Mouse (Mus musculus): ENCODE data around the gene Myh9.

Myh9 gene

DNA sequence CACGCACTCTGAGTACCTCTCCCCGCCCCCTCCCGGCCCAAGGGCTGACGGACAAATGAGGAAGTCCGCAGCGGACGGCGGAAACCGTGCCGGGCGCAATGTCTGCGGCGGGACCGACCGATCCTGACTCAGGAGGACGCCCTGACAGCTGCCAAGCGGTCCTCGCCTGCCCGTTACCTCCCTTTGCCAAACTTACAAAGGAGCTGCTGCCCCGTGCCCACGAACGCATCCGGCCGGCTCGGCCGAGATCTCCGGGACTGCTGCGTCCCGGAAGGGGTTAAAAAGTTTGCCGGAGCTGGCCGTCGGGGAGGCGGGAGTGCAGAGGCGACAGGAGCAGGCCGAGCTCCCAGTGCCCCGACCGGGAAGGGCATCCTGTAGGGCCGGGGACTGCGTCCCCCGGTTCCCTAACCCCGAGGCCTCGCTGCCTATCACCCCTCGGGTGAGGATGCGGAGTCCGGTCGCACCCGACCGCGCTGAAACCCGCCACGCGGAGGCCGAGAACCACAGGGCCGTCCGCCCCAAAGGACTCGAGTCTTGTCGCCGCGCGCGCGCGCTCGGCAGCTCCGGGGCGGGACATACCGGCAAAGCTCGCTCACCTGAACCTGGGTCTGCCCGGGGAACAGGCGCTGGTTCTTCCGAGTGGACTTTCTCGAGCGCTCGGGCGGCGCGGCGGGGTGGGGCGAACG lies 471 bp downstream of the Myh9 start:
- no peak for DNase-seq

DNA sequence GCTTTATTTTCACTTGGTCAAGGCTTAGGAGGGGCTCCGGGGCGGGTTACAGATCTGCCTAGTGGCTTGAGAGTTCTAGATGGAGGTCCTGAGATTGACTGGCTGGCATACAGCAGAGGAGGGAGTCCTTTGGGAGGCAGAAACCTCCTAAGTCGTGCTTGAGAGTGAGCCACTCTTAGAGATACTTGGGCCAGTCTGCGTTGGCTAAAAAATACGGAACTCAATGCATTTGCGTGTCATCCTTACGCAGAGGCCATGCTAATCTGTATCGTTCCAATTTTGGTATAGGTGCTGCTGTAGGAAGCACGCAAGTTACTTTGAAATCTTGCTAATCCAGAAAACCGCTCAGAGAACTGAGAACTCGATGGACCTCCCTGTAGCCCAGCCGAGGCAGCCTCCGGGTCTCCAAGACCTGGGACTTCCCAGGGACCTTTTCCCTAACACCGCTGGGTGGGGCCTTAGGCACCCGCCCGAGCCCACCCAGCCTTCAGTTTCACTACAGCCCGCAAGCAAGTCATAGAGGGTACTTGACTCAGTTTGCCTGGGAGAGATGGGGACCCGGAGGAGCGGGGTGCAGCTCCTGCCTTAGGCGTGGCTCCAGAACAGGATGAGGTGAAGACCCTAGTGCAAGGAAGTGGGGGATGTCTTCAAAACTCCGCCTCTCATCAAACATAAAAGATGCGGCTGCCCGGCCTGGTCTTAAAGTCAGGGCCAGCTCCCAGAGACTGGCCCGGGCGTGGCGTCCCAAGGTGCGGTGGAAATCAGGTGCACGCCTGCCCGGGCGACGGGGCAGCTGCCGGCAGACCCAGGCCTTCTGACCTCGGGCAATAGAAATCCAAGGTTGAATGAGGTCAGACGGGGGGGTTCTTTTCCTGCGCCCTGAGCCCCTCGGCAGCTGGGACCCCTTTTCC lies 1.3 kb downstream of the Myh9 start:
- peak; percentile 64 for DNase-seq

DNA sequence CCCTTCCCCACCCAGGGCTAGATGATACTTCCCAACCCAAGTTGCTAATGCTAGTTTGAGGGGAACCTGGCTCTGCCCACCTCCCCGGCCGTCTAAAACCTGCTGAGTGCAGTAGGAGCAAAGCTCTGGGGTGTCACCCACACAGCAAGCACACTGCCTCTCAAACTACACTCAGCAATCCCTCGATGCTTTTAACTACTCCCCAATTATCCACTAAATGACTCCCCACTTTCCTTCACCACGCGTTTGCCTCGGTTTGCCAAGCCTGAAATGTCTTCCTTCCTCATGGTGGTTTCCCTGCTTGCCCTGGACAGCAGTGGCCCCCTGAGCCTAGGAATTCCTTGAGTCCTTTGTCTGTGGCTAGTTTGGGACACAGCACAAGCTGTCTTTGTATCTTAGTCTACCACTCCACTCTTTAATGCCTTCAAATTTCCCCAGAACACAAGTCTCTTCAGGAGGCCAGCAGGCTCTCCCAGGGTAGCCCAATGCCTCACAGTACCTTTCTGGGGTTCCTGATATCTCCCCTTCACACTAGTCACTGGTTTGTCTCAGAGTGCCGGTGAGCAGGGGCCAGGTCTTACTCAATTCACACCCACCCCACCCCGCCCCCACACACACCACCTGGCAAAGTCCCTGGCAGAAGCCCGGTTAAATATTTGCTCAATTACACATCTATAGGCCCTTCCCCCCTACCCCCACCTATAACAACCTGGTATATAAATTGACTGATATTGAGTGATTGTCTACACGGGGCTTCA lies 2.3 kb downstream of the Myh9 start:
- no peak for DNase-seq

GRCm38 (mm10) chr15:77838530-77839387 lies 3.2 kb downstream of the Myh9 start:
- DNase-seq, result peak; percentile 59

GRCm38 (mm10) chr15:77837444-77838117 lies 4.4 kb downstream of the Myh9 start:
- no peak for DNase-seq

DNA sequence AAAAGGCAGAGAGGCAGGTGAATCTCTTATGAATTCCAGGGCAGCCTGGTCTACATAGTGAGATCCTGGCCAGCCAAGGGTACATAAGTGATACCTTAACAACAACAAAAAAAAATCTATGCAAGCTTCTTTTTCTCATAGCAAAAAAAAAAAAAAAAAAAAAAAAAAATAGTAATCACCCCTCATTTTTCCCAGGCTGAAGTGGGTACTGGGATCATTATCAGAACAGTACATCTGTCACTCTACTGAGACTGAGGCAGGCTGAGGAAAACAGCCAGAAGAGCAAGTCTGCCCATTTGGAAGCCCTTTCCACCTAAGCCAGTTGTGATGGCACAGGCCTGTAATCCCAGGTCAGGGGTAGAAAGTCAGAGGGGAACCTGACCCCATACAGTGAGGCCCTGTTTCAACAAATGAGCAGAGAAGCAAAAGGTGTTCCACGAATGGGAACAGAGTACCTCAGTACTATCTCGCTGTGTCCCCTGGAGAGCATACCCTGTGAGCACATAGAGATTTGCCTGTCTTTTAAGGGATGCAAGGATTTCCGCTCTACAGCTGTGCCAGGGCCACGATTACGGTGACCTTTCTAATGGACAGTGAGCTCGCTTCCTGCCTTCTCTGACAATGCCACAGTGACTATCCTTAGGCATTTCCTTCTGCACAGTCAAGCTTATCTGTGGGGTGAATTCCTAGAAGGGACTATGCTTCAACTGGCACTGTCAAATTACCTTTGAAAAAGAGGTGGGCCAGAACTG lies 5.1 kb downstream of the Myh9 start:
- DNase-seq, result no peak

GRCm38 (mm10) chr15:77835930-77836653 lies 5.9 kb downstream of the Myh9 start:
- no peak for DNase-seq

- peak; percentile 75 for DNase-seq
These were observed 7.4 kb downstream of the Myh9 start for GRCm38 (mm10) chr15:77834336-77835268.

- DNase-seq, result no peak
These were observed 8.2 kb downstream of the Myh9 start for GRCm38 (mm10) chr15:77833731-77834130.

- peak; percentile 50 for DNase-seq
These were observed 8.9 kb downstream of the Myh9 start for GRCm38 (mm10) chr15:77833083-77833482.

DNA sequence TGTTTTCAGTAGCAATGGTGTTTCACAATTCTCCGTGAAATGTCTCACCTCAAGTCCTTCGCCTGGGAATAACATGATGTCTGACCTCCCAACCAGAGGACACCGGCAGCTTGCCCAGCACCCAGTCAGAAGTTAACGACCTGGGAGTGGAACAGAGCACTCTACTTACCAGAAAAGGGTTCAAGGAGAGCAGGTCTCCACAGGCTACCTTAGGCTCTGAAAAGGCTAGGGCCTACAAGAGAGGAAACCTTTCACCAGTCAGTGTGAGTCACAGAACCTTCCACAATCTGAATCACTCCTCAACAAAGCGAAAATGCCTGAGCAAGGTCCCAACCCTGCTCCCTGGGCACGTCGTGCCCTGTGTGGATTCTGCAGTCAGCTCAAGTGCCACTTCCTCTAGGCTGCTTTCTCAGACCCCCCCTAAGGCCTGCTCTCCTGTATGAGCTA lies 9.5 kb downstream of the Myh9 start:
- peak; percentile 61 for DNase-seq

DNA sequence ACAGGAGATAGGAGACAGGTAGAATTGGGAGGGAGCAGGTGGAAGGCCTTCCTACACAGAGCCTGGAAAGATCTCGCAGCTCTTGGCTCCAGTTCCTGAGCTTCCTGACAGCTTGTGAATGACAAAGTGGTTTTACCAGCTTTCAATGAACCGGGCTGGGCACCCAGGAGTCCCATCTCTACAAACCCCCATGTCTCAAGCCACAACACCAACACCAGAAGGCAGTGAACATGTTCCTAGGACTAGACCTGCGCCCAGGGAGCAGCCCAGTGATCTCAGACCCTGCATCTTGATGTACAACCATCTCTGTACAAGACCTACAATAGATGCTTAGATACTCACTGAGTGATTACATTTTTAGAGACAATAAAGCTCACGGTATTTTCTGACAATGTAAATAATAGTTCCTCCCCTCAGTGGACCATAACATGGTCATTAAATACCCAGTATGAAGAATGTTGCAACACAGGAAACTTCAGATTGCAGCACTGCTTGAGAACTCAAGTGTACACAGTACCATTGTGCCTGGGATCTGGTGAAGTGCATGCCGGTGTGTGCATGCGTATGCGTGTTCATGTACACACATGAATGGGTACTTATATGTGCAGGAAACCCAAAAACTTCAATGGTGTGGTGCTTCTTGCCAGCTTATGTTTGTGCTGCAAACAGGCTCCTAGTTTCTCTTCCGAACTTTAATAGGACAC lies 10.1 kb downstream of the Myh9 start:
- DNase-seq, result no peak

- no peak for DNase-seq
These were observed 10.8 kb downstream of the Myh9 start for GRCm38 (mm10) chr15:77831138-77831579.

- DNase-seq, result no peak
These were observed 11.4 kb downstream of the Myh9 start for GRCm38 (mm10) chr15:77830481-77831137.

- no peak for DNase-seq
These were observed 12.4 kb downstream of the Myh9 start for GRCm38 (mm10) chr15:77829542-77829941.

GRCm38 (mm10) chr15:77828910-77829309 lies 13.1 kb downstream of the Myh9 start:
- DNase-seq, result no peak

DNA sequence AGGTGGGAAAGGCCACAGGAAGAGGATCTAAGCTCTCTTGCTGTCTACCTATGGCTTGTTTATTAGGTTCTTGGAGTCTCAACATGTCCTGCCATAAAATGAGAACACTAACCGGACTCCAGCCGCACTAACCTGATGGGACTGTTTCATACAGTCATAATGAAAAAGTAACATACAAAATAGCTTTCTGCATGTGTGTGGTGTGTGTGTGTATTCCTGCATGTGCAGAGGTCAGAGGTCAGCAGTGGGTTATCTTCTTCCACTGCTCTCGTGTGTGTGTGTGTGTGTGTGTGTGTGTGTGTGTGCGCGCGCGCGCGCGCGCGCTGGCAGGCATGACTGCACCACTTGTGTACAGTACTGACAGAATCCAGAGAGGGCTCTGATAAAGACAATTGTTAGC lies 13.7 kb downstream of the Myh9 start:
- DNase-seq, result no peak

DNA sequence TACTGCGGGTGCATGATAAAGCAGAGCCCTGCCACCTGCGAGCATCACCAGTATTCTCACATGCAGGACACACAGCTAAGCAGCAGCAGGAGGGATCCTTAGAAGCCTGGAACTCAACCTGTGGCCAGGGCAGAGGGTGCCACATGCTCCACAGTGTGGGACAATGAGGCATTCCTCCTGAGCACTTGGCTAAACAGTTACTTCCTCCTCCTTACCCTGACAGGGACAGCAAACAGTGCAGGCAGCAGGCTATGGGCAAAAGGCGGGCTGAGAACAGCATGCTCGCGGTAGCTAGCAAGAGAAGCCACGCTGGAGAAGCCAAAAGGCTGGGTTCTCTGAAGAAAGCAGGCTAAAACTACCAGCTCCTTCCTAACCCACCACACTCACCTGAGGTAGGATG lies 14.2 kb downstream of the Myh9 start:
- DNase-seq, result no peak

Measured in thymus, postnatal 25 days (tissue).